Mouse (Mus musculus) MEL (cell line): ENCODE measurements at regions not wholly inside any gene's neighbourhood (a gene's known extent, or its start where the extent isn't known, plus 50 kb on each side); places are given as distances from the start of the nearest gene placed in this dataset.
A peak's percentile ranks its signal among the peaks of the same experiment; 100 is the strongest.

ENCODE experiments used
- DNase-seq: peaks from one replicate; pipeline ENCODE4 v3.0.0; 2011; ENCODE audit warnings: low read depth, low spot score
- H3K27ac ChIP-seq: 2 replicates; pipeline ENCODE4 v1.5.1; 2012; ENCODE audit warnings: low read depth, mild to moderate bottlenecking, control low read depth, low read length, moderate library complexity; ENCODE audit not compliant: control insufficient read depth
- H3K27me3 ChIP-seq, 2 experiments: fragments of 150-350 bp in 1 of 2; sonication (generic) in 1 of 2; 2 replicates each; pipeline ENCODE4 v1.6.1; 2012; ENCODE audit warnings: low read length in 2 of 2, mild to moderate bottlenecking in 2 of 2, improper control_type of control experiment in 1 of 2, moderate library complexity in 1 of 2; ENCODE audit not compliant: insufficient read depth in 2 of 2, control insufficient read depth in 1 of 2
- H3K36me3 ChIP-seq, 2 experiments: 2 replicates each; pipeline ENCODE4 v1.6.1; 2012 to 2014; ENCODE audit warnings: low read length in 2 of 2, improper control_type of control experiment in 1 of 2, inconsistent platforms in 1 of 2, mild to moderate bottlenecking in 1 of 2; ENCODE audit not compliant: insufficient read depth in 2 of 2, control insufficient read depth in 1 of 2
- H3K4me1 ChIP-seq, 2 experiments: fragments of 150-350 bp in 1 of 2; sonication (generic) in 1 of 2; 2 replicates each; pipeline ENCODE4 v1.6.1; 2012; ENCODE audit warnings: low read length in 2 of 2, improper control_type of control experiment in 1 of 2, mild to moderate bottlenecking in 1 of 2; ENCODE audit not compliant: insufficient read depth in 2 of 2, control insufficient read depth in 1 of 2
- H3K4me3 ChIP-seq, 2 experiments: fragments of 150-350 bp in 1 of 2; sonication (generic) in 1 of 2; 2 replicates each; pipeline ENCODE4 v1.5.1; 2012; ENCODE audit warnings: low read depth in 2 of 2, low read length in 2 of 2, mild to moderate bottlenecking in 2 of 2, moderate library complexity in 2 of 2, control low read depth in 1 of 2, improper control_type of control experiment in 1 of 2; ENCODE audit not compliant: control insufficient read depth in 1 of 2, insufficient read depth in 1 of 2
- H3K79me2 ChIP-seq: 2 replicates; pipeline ENCODE4 v1.6.1; 2012; ENCODE audit warnings: mild to moderate bottlenecking, low read length, moderate library complexity; ENCODE audit not compliant: control insufficient read depth, poor library complexity, insufficient read depth
- H3K9ac ChIP-seq: 2 replicates; pipeline ENCODE4 v1.6.1; 2012; ENCODE audit warnings: low read depth, mild to moderate bottlenecking, control low read depth, low read length, moderate library complexity; ENCODE audit not compliant: control insufficient read depth, poor library complexity, severe bottlenecking
- H3K9me3 ChIP-seq: fragments of 150-350 bp; sonication (generic); replicated peaks from 2 replicates; pipeline ENCODE4 v1.6.1; 2012; ENCODE audit warnings: mild to moderate bottlenecking, low read length, improper control_type of control experiment, moderate library complexity; ENCODE audit not compliant: insufficient read depth
- BHLHE40 ChIP-seq: IDR thresholded peaks from 2 replicates; pipeline ENCODE4 v1.6.1; 2012; ENCODE audit warnings: low read depth, mild to moderate bottlenecking, inconsistent platforms, low read length, improper control_type of control experiment, borderline replicate concordance
- E2F4 ChIP-seq: IDR thresholded peaks from 2 replicates; pipeline ENCODE4 v1.6.1; 2011; ENCODE audit warnings: low read depth, low read length, improper control_type of control experiment, borderline replicate concordance
- EP300 ChIP-seq, 2 experiments: IDR thresholded peaks; 2 replicates each; pipeline ENCODE4 v1.6.1; 2011; ENCODE audit warnings: improper control_type of control experiment in 2 of 2, low read length in 2 of 2, low read depth in 1 of 2, mild to moderate bottlenecking in 1 of 2
- ETS1 ChIP-seq: IDR thresholded peaks from 2 replicates; pipeline ENCODE4 v1.6.1; 2012; ENCODE audit warnings: low read depth, mild to moderate bottlenecking, inconsistent platforms, low read length, improper control_type of control experiment, moderate library complexity
- GATA1 ChIP-seq: IDR thresholded peaks from 2 replicates; pipeline ENCODE4 v1.6.1; 2011; ENCODE audit warnings: low read depth, low read length, improper control_type of control experiment
- HCFC1 ChIP-seq: IDR thresholded peaks from 2 replicates; pipeline ENCODE4 v1.6.1; 2012; ENCODE audit warnings: low read depth, mild to moderate bottlenecking, inconsistent platforms, low read length, improper control_type of control experiment, moderate library complexity
- KAT2A ChIP-seq: conservative IDR thresholded peaks from 2 replicates; pipeline ENCODE4 v1.6.1; 2012; ENCODE audit warnings: low read depth, low read length, improper control_type of control experiment, inconsistent platforms
- MAFK ChIP-seq: IDR thresholded peaks from 2 replicates; pipeline ENCODE4 v1.6.1; 2011; ENCODE audit warnings: low read depth, mild to moderate bottlenecking, low read length, improper control_type of control experiment, borderline replicate concordance
- NELFE ChIP-seq: IDR thresholded peaks from 2 replicates; pipeline ENCODE4 v1.6.1; 2011; ENCODE audit warnings: low read depth, low read length, improper control_type of control experiment
- POLR2AphosphoS5 ChIP-seq: IDR thresholded peaks from 2 replicates; pipeline ENCODE4 v1.6.1; 2012; ENCODE audit warnings: low read depth, borderline replicate concordance, mild to moderate bottlenecking, inconsistent platforms, low read length, moderate library complexity, mixed read lengths
- RCOR1 ChIP-seq: IDR thresholded peaks from 2 replicates; pipeline ENCODE4 v1.6.1; 2012; ENCODE audit warnings: low read depth, mild to moderate bottlenecking, inconsistent platforms, low read length, improper control_type of control experiment
- SIN3A ChIP-seq: IDR thresholded peaks from 2 replicates; pipeline ENCODE4 v1.6.1; 2012; ENCODE audit warnings: low read length, improper control_type of control experiment, inconsistent platforms
- SMC3 ChIP-seq: IDR thresholded peaks from 2 replicates; pipeline ENCODE4 v1.6.1; 2011; ENCODE audit warnings: low read depth, low read length, improper control_type of control experiment
- TCF12 ChIP-seq: IDR thresholded peaks from 2 replicates; pipeline ENCODE4 v1.6.1; 2014; ENCODE audit warnings: low read depth, mild to moderate bottlenecking, inconsistent platforms, low read length, improper control_type of control experiment, moderate library complexity
- UBTF ChIP-seq: IDR thresholded peaks from 2 replicates; pipeline ENCODE4 v1.6.1; 2012; ENCODE audit warnings: low read depth, mild to moderate bottlenecking, inconsistent platforms, low read length, improper control_type of control experiment, moderate library complexity, borderline replicate concordance; ENCODE audit not compliant: insufficient read depth
- USF1 ChIP-seq: IDR thresholded peaks from 2 replicates; pipeline ENCODE4 v1.6.1; 2014; ENCODE audit warnings: low read depth, mild to moderate bottlenecking, inconsistent platforms, low read length, improper control_type of control experiment, moderate library complexity
- ZKSCAN1 ChIP-seq: IDR thresholded peaks from 2 replicates; pipeline ENCODE4 v1.6.1; 2012; ENCODE audit warnings: low read depth, mild to moderate bottlenecking, inconsistent platforms, low read length, improper control_type of control experiment, moderate library complexity
- ZMIZ1 ChIP-seq: IDR thresholded peaks from 2 replicates; pipeline ENCODE4 v1.6.1; 2012; ENCODE audit warnings: low read depth, mild to moderate bottlenecking, inconsistent platforms, low read length, improper control_type of control experiment, moderate library complexity
- ZNF384 ChIP-seq: IDR thresholded peaks from 2 replicates; pipeline ENCODE4 v1.6.1; 2012; ENCODE audit warnings: low read depth, mild to moderate bottlenecking, inconsistent platforms, low read length, improper control_type of control experiment

GRCm38 (mm10) chr16:30173953-30174874 is 93.1 kb downstream of the Cpn2 start:
- peaks cover 22 to 29% of the 10 kb centered on the region in 2 experiments for H3K4me1 ChIP-seq

DNA sequence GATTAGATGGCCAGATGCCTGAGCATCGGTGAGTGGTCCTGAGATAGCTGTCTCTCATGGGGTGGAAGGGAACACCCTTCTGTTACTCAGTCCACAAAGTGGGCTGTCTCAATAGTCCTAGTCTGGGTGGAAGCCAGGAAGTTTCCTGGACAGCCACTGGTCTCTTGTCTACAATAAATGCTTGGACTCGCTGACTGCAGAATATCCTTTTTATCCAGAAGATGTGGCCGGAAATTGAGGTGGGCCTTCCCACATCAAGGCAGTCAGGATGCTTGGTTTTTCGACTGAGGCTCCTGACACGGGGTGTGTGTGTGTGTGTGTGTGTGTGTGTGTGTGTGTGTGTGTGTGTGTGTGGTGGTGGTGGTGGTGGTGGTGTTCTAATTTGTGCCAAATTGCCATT is 91.0 kb downstream of the Cpn2 start:
- DNase-seq = no peak
- H3K4me1 ChIP-seq = peaks cover 36 to 50% of the 10 kb centered on the region in 2 experiments
- H3K27ac ChIP-seq = no peak overlapping the region
- H3K9me3 ChIP-seq = no peaks in the 10 kb centered on the region
- H3K4me3 ChIP-seq = no peak overlapping the region
- H3K27me3 ChIP-seq = no peaks in the 10 kb centered on the region
- H3K9ac ChIP-seq = no peak overlapping the region
- H3K79me2 ChIP-seq = no peaks in the 10 kb centered on the region
- TF ChIP-seq ZKSCAN1 = no peak
- TF ChIP-seq ZNF384 = no peak
- TF ChIP-seq NELFE = no peak
- no peak for TF ChIP-seq KAT2A
- H3K36me3 ChIP-seq = peaks cover 0 to 29% of the 10 kb centered on the region in 2 experiments; a peak in 2 of 4 replicates

More at GRCm38 (mm10) chr16:30173953-30174874, 93.1 kb downstream of the Cpn2 start:
- Histone ChIP-seq H3K79me2 (no peaks in the 10 kb centered on the region), H3K36me3 (peaks cover 0 to 13% of the 10 kb centered on the region in 2 experiments; a peak in 2 of 4 replicates), H3K9ac (peak overlapping the region; percentile 5; the same call in 1 of the 2 replicates), H3K27ac (peak overlapping the region; percentile 17), H3K9me3 (no peaks in the 10 kb centered on the region), H3K4me3 (0 out of 4 replicates have a peak overlapping the region, but pooled peaks of 1 of the 2 experiments have one; percentile 27), H3K27me3 (no peaks in the 10 kb centered on the region)
- DNase-seq = peak; percentile 61
- TF ChIP-seq ETS1 = 0 out of 2 replicates have a peak, but pooled peaks have one; percentile 19
- TF ChIP-seq USF1 = no peak
- peak; percentile 59 for TF ChIP-seq GATA1
- 0 out of 2 replicates have a peak, but pooled peaks have one; percentile 24 for TF ChIP-seq TCF12
- 0 out of 2 replicates have a peak, but pooled peaks have one; percentile 14 for TF ChIP-seq SIN3A
- peak in 1 of 2 experiments; percentile 45; a peak in 1 of 4 replicates for TF ChIP-seq EP300 (IDR thresholded peaks at IDR 0.05; ENCODE audit: low read depth in 1 of 2, low read length in 2 of 2)

DNA sequence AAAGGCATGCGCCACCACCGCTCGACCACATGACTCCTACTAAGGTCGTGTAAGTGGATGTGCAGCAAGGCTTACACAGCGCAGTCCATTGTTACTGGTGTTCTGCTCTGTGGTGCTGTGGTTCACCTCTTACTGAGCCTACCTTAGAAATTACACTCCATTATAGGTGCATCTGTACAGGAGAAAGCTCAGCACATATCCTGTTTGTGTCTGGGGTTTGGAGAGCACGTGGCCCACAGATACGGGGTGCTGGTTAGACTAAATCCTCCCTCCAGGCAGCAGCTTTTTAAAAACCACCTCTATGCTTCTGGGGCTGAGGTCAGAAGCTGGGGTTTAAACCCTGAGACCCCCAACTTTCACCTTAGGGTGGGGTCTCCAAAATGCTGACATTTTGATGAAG is 89.5 kb downstream of the Cpn2 start:
- Histone ChIP-seq H3K36me3 (peaks cover 0 to 30% of the 10 kb centered on the region in 2 experiments; a peak in 2 of 4 replicates), H3K9ac (no peak overlapping the region), H3K9me3 (no peaks in the 10 kb centered on the region), H3K79me2 (no peaks in the 10 kb centered on the region), H3K4me1 (peaks cover 36 to 50% of the 10 kb centered on the region in 2 experiments), H3K4me3 (no peak overlapping the region), H3K27me3 (no peaks in the 10 kb centered on the region), H3K27ac (peak overlapping the region; percentile 72)
- no peak for DNase-seq
- TF ChIP-seq MAFK (no peak), NELFE (no peak), RCOR1 (no peak), HCFC1 (no peak), POLR2AphosphoS5 (no peak), BHLHE40 (no peak), E2F4 (no peak), USF1 (no peak), UBTF (no peak), ZMIZ1 (no peak), SMC3 (no peak)
